Mouse (Mus musculus) liver, postnatal 0 days (tissue): ENCODE measurements around the gene Fhdc1. TPM values are rescaled to one million over a fixed set of nuclear protein-coding genes. Genes with fewer than 3 reads are reported as not detected.

Experiments used
- ATAC-seq: fragments of 200-750 bp; cut with Nextera tagmentation; 2 replicates; pipeline ENCODE4 v1.8.0; 2017; ENCODE audit warnings: mild to moderate bottlenecking, moderate library complexity
- DNase-seq: peaks from one replicate; pipeline ENCODE4 v3.0.0-alpha.2; 2016
- H3K27ac ChIP-seq: fragments of 300-500 bp; sonication (generic); 2 replicates; pipeline ENCODE4 v1.5.1; 2014; ENCODE audit warnings: antibody characterized with exemption, moderate library complexity, mild to moderate bottlenecking, low read depth
- H3K27me3 ChIP-seq: fragments of 300-500 bp; sonication (generic); 2 replicates; pipeline ENCODE4 v1.6.1; 2014; ENCODE audit warnings: low read length, control low read depth, mixed read lengths; ENCODE audit not compliant: insufficient read depth
- H3K36me3 ChIP-seq: fragments of 300-500 bp; sonication (generic); replicated peaks from 2 replicates; pipeline ENCODE4 v1.6.1; 2014; ENCODE audit warnings: mild to moderate bottlenecking, control low read depth, low read length, moderate library complexity, mixed read lengths; ENCODE audit not compliant: insufficient read depth
- H3K4me1 ChIP-seq: fragments of 300-500 bp; sonication (generic); 2 replicates; pipeline ENCODE4 v1.6.1; 2014; ENCODE audit warnings: antibody characterized with exemption, mild to moderate bottlenecking, control low read depth; ENCODE audit not compliant: insufficient read depth
- H3K4me2 ChIP-seq: fragments of 300-500 bp; sonication (generic); 2 replicates; pipeline ENCODE4 v1.6.1; 2014; ENCODE audit warnings: low read depth, mild to moderate bottlenecking, low read length, moderate library complexity, mixed read lengths
- H3K4me3 ChIP-seq: fragments of 300-500 bp; sonication (generic); 2 replicates; pipeline ENCODE4 v1.5.1; 2014; ENCODE audit warnings: low read depth, low read length
- H3K9ac ChIP-seq: fragments of 300-500 bp; sonication (generic); replicated peaks from 2 replicates; pipeline ENCODE4 v1.6.1; 2014; ENCODE audit warnings: mild to moderate bottlenecking, moderate library complexity
- H3K9me3 ChIP-seq: fragments of 300-500 bp; sonication (generic); 2 replicates; pipeline ENCODE4 v1.6.1; 2016; ENCODE audit warnings: mild to moderate bottlenecking, control low read depth, low read length, mixed read lengths
- CTCF ChIP-seq: sonication (generic); IDR thresholded peaks from 2 replicates; pipeline ENCODE4 v1.5.1; 2016; ENCODE audit warnings: antibody characterized with exemption, low read depth
- EP300 ChIP-seq: IDR thresholded peaks from 2 replicates; pipeline ENCODE4 v1.6.1; 2016; ENCODE audit warnings: antibody characterized with exemption, low read depth, mild to moderate bottlenecking
- WGBS: fragments of 180-500 bp; shearing (Covaris S2); extraction: QIAGEN DNeasy Blood & Tissue Kit; methylation state at CpG from one replicate; pipeline ENCODE4 v1.1.7; 2014; ENCODE audit not compliant: insufficient replicate concordance; 5-methylcytosine and 5-hydroxymethylcytosine counted together
- polyA plus RNA-seq: library from polyadenylated mRNA; unstranded; fragments of >200 nt; fragmentation: Nextera tagmentation; extraction: Ambion mirVana; gene quantifications from 2 replicates; pipeline ENCODE4 v1.2.1, GENCODE M21; 2015

Gene Fhdc1
- polyA plus RNA-seq, 1 experiment from 2014 or later, result 19.1 TPM

GRCm38 (mm10) chr3:84442890-84443289 lies 37.3 kb downstream of the Fhdc1 start:
- H3K9ac ChIP-seq, result no peak overlapping the region
- H3K4me3 ChIP-seq, result no peak overlapping the region
- no peak for DNase-seq
- TF ChIP-seq EP300 (no peak), CTCF (no peak)
- no peaks in the 10 kb centered on the region for H3K9me3 ChIP-seq
- no peak overlapping the region for H3K27ac ChIP-seq
- peaks cover 3% of the 10 kb centered on the region; the same call in 1 of the 2 replicates for H3K27me3 ChIP-seq
- no peaks in the 10 kb centered on the region for H3K4me1 ChIP-seq
- no peak overlapping the region for H3K4me2 ChIP-seq
- H3K36me3 ChIP-seq, result peaks cover 39% of the 10 kb centered on the region
- 83% methylated on average over 4 of the region's 4 CpGs for WGBS
- no peak for ATAC-seq

GRCm38 (mm10) chr3:84439431-84440210 lies 40.6 kb downstream of the Fhdc1 start:
- Histone ChIP-seq H3K27ac (no peak overlapping the region), H3K4me3 (no peak overlapping the region), H3K4me1 (peaks cover 9% of the 10 kb centered on the region; the same call in 1 of the 2 replicates), H3K27me3 (no peaks in the 10 kb centered on the region), H3K36me3 (peaks cover 9% of the 10 kb centered on the region), H3K9me3 (no peaks in the 10 kb centered on the region), H3K9ac (no peak overlapping the region), H3K4me2 (no peak overlapping the region)
- ATAC-seq (peak; percentile 63), DNase-seq (no peak)
- TF ChIP-seq CTCF, result no peak
- no peak for TF ChIP-seq EP300
- WGBS, result 72% methylated on average over 7 of the region's 7 CpGs

- DNase-seq, result no peak
- TF ChIP-seq EP300 (no peak), CTCF (no peak)
- ATAC-seq, result no peak
- H3K9me3 ChIP-seq, result no peaks in the 10 kb centered on the region
- no peak overlapping the region for H3K9ac ChIP-seq
- H3K27me3 ChIP-seq, result no peaks in the 10 kb centered on the region
- peaks cover 4% of the 10 kb centered on the region; the same call in 1 of the 2 replicates for H3K36me3 ChIP-seq
- H3K4me2 ChIP-seq, result no peak overlapping the region
- no peak overlapping the region for H3K27ac ChIP-seq
- no peak overlapping the region for H3K4me3 ChIP-seq
- peaks cover 9% of the 10 kb centered on the region; the same call in 1 of the 2 replicates for H3K4me1 ChIP-seq
- WGBS, result 77% methylated on average over 7 of the region's 7 CpGs
Observed at GRCm38 (mm10) chr3:84438840-84439239, 41.4 kb downstream of the Fhdc1 start.

- Histone ChIP-seq H3K4me3 (no peak overlapping the region), H3K27ac (no peak overlapping the region), H3K27me3 (no peaks in the 10 kb centered on the region), H3K9ac (no peak overlapping the region), H3K9me3 (no peaks in the 10 kb centered on the region), H3K36me3 (no peaks in the 10 kb centered on the region), H3K4me1 (peaks cover 9% of the 10 kb centered on the region; the same call in 1 of the 2 replicates), H3K4me2 (no peak overlapping the region)
- 74% methylated on average over 11 of the region's 11 CpGs for WGBS
- DNase-seq (no peak), ATAC-seq (no peak)
- TF ChIP-seq CTCF (no peak), EP300 (no peak)
Observed at GRCm38 (mm10) chr3:84438118-84438517, 42.1 kb downstream of the Fhdc1 start.

GRCm38 (mm10) chr3:84436947-84437346 lies 43.3 kb downstream of the Fhdc1 start:
- 88% methylated on average over 7 of the region's 7 CpGs for WGBS
- H3K36me3 ChIP-seq, result no peaks in the 10 kb centered on the region
- no peaks in the 10 kb centered on the region for H3K9me3 ChIP-seq
- ATAC-seq (no peak), DNase-seq (no peak)
- no peak overlapping the region for H3K4me3 ChIP-seq
- no peak overlapping the region for H3K9ac ChIP-seq
- no peaks in the 10 kb centered on the region for H3K27me3 ChIP-seq
- peaks cover 9% of the 10 kb centered on the region; the same call in 1 of the 2 replicates for H3K4me1 ChIP-seq
- H3K4me2 ChIP-seq, result no peak overlapping the region
- no peak for TF ChIP-seq CTCF
- no peak for TF ChIP-seq EP300
- H3K27ac ChIP-seq, result no peak overlapping the region

- WGBS, result 50% methylated on average over 11 of the region's 11 CpGs
- no peak for TF ChIP-seq CTCF
- no peak for TF ChIP-seq EP300
- DNase-seq, result peak; percentile 65
- no peaks in the 10 kb centered on the region for H3K9me3 ChIP-seq
- H3K27me3 ChIP-seq, result no peaks in the 10 kb centered on the region
- peaks cover 9% of the 10 kb centered on the region; the same call in 1 of the 2 replicates for H3K4me1 ChIP-seq
- no peak overlapping the region for H3K9ac ChIP-seq
- no peak overlapping the region for H3K4me3 ChIP-seq
- no peak overlapping the region for H3K4me2 ChIP-seq
- H3K27ac ChIP-seq, result no peak overlapping the region
- no peak for ATAC-seq
- no peaks in the 10 kb centered on the region for H3K36me3 ChIP-seq
Observed at GRCm38 (mm10) chr3:84435288-84436043, 44.8 kb downstream of the Fhdc1 start.
